Mouse (Mus musculus) brain, embryonic 14.5 days (tissue): ENCODE data around the gene Theg.

Source experiments
- CTCF ChIP-seq: fragments of 200-500 bp; IDR thresholded peaks from 2 replicates; pipeline ENCODE4 v1.5.1; 2012; ENCODE audit warnings: inconsistent platforms, mild to moderate bottlenecking, moderate library complexity, borderline replicate concordance; ENCODE audit not compliant: insufficient read depth, insufficient read length; ENCODE audit errors: extremely low read depth
- POLR2A ChIP-seq: fragments of 200-500 bp; IDR thresholded peaks from 2 replicates; pipeline ENCODE4 v1.6.1; 2012; ENCODE audit warnings: mild to moderate bottlenecking, inconsistent platforms, borderline replicate concordance; ENCODE audit not compliant: poor library complexity, insufficient read depth, insufficient read length, severe bottlenecking; ENCODE audit errors: extremely low read depth

- TF ChIP-seq CTCF (no peak), POLR2A (no peak)
Measured at GRCm38 (mm10) chr10:79633006-79633777, 46.1 kb upstream of the Theg start.
